Mouse (Mus musculus): ENCODE data around the gene Pdha2.
A peak's percentile ranks its signal among the peaks of the same experiment; 100 is the strongest.

Pdha2 gene

DNA sequence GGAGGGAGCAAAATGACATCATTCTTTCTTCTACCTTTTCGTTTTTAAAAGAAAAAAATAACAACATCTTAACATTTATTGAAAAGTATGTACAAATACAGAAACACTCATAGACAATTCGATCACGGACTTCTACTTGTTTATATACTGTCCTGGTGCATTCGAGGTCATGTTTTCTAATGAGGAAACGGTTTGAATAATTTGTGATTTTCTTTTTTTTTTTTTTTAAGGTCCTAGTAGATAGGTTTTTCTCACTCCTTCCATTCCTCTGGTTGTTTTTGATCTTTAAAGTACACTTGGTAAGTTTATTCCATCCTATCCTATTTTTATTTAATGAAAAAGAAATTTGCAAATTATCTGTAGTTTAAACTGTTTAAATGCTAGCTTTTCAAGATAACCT is at the start of gene Pdha2:
Pdha2 (minus strand) TSS at position 101 of the 400 bp plus-strand sequence.
- DNase-seq (ENCODE audit: low spot score in 2 of 2): no peak

DNA sequence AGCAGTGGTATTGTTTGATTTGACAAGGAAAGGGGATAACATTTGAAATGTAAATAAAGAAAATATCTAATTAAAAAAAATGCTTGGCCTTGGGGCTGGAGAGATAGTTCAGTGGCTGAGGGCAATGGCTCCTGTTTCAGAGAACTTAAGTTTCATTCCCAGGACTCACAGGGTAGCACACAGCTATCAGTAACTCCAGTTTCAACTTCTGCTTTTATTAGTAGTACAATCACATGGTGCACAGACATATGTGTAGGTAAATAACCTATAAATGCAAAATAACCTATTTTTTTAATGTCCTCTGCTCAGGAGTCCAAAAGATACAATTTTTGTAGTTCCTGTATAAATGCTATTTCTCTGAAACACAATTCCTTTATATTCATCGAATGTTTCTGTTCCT is 48.4 kb upstream of the Pdha2 start:
- no peak for DNase-seq (ENCODE audit: low spot score in 2 of 2)

DNA sequence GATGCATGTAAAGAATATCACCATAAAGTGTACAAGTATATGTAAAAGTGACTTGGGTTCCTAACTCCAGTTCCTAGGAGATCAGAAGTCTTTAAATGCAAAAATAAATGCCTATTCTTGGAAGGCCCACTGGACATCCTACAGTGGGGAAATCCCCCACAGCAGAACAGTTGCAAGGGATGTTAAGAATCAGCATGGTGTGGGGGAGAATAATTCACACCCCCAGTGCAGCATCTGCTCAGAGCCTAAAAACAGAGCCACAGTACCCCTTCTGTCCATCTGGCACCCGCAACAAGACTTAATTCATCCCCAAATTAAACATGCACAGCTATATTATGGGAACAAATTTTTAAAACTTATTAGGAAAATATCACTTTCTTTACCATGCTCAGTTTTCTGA is 39.3 kb upstream of the Pdha2 start:
- peak; percentile 25 to 52 for DNase-seq (ENCODE audit: low spot score in 2 of 2)

GRCm38 (mm10) chr3:141244725-141245298 is 32.7 kb upstream of the Pdha2 start:
- DNase-seq (ENCODE audit: low spot score in 2 of 2): no peak

DNA sequence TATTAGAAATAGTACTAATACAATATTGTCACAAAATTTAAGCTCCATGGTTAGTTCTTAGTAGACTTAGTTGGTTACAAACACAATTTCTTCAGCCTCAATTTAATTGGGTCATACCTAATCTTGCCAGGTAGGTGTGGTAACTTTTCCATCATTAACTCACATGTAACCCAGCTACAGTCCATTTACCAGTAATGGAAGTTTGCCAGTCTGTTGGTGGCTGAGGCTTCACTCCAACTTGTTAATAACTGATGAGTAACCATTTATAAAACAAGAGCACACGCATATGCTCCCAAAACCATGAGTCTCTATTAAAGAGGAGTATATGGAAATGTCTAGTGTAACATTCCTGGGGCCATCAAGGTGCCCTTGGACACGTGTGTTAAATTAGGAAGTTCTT is 25.9 kb upstream of the Pdha2 start:
- no peak for DNase-seq (ENCODE audit: low spot score in 2 of 2)

DNA sequence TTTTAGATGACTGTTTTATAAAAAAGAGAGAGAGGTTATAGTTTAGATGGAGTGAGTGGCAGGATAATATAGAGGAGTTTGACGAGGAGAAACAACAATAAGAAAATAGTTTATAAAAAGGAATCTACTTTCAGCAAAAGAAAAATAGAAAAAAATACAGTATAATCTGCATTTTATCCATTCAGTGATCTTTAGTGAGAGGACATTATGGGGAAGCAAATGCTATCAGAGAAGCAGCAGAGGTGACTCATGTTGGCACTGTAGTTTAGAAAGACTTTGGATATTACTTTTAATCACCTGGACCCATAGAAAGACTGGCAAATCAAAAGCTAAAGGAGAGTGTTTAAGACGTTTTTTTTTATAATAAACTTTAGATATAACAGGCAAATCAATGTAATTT is 17.0 kb upstream of the Pdha2 start:
- no peak for DNase-seq (ENCODE audit: low spot score in 2 of 2)

DNA sequence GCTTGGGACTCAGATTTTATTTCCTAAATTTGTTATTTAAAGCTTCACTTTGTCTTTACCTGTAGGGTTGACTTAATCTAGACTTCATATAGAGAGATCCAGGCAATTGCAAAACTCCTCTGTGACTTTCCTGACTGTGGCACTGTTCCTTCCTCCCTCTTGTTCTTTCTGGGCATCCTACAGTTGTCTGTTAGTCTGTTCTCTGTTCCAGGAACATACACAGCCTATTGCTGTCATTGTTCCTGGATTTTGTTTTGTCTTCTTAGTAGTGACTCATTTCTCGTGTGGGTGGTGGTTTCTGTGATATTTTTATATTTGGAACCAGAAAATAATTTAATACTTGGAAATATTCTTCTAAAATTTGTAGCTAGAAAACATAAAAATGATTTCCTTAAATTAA is 10.2 kb upstream of the Pdha2 start:
- DNase-seq (ENCODE audit: low spot score in 2 of 2): no peak

GRCm38 (mm10) chr3:141218561-141218960 is 6.4 kb upstream of the Pdha2 start:
- DNase-seq (ENCODE audit: low spot score in 2 of 2): no peak

DNA sequence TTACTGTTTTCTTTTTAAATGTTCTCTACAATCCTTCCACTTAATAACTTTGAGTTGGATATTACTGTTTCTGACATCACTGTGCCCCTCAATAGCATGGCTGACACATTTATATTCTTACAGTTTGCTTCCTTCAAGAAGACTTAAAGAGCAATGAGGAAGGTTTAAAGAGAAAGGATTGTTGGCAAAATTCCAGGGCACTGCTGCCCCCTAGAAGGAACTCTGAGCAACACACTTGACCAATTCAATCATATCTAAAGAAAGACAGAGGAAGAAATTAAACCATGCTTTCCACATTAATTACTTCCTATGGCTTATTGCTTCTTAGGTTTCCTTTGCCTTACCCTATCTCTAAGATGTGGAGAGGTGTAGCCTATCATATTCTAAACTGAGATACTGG is 4.8 kb upstream of the Pdha2 start:
- no peak for DNase-seq (ENCODE audit: low spot score in 2 of 2)

GRCm38 (mm10) chr3:141216237-141216636 is 4.1 kb upstream of the Pdha2 start:
- DNase-seq (ENCODE audit: low spot score in 2 of 2): no peak

DNA sequence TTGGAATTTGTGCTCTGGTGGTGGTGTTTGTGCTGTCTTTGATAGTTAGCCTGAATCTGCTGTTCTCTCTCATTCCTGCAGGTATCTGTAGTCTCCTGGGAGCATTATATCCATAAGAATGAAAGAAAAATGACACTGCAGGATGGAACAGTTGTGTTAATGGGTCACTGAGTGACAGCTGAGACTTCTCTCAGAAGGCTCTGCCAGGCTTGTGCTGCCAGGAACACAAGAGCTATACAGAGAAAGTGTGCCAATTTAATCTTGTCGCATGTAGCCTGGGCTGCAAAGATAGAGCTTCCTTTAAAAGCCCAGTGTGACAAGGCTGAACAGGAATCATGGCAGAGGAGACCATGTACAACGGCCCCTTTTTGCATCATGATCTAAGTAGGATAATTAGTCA is 2.6 kb upstream of the Pdha2 start:
- peak; percentile 23 to 37 for DNase-seq (ENCODE audit: low spot score in 2 of 2)

DNA sequence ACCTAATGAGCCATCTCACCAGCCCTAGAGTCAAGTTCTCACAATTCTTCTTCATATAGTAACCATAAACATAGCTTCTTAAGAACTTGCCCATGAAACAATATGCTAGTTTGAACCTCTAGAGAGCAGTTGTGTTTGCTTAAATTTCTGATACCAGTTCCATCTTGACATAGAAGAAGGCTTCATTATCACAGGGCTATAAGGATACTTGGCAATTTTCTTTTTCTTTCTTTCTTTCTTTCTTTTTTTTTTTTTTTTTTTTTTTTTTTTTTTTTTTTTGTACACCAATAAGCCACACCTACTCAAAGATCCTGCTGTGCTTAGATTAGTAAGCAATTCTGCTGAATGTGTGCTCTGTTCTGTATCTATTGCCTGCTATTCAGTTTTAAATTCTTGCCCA is 2.0 kb upstream of the Pdha2 start:
- DNase-seq (ENCODE audit: low spot score in 2 of 2): no peak

DNA sequence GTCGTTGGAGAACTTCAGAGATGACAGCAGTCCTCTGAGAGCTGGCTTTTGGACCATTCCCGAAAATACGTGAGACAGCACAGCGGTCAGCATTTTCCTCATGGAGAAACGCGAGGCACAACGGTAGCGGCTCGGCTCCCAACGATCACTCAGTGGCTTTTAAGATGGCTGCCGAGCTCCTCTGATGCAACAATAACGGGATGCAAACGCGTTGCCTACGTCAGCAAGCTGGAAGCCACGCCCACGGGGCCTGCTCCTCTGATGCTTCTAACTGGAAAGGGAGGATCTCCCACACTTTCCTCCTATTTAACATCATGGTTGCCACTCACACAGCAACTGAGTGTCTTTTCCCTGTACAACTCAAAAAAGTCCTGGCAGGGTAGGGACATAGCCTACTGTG is 511 bp downstream of the Pdha2 start:
- DNase-seq (ENCODE audit: low spot score in 2 of 2): no peak

GRCm38 (mm10) chr3:141201766-141202165 is 10.4 kb downstream of the Pdha2 start:
- no peak for DNase-seq (ENCODE audit: low spot score in 2 of 2)

DNA sequence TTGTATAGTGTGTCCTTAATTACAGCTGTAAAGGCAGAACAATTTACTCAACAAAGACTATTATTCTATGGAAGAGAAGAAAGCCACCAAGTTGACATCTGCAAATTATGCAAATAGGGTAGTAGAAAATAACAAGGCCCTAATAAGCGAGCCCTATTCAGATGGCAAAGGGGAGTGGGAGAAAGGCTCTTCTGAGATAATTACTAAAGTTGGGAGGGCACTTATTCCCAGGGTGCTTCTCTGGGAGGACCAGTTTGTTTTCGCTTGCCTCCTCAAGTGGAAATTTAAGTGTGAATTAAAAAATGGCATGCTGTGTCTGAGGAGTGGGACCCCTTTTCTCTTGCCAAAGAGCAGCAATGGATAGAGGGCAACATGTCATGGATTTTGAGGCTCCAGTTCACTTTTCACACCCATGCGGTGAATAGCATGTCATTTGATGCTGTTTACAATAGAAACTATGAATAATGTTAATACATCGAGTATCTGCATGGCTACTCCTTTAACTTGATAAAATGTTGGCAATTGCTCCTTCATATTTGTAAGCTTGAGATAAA is 14.8 kb downstream of the Pdha2 start:
- no peak for DNase-seq (ENCODE audit: low spot score in 2 of 2)

GRCm38 (mm10) chr3:141191653-141192052 is 20.5 kb downstream of the Pdha2 start:
- DNase-seq (ENCODE audit: low spot score in 2 of 2): no peak

DNA sequence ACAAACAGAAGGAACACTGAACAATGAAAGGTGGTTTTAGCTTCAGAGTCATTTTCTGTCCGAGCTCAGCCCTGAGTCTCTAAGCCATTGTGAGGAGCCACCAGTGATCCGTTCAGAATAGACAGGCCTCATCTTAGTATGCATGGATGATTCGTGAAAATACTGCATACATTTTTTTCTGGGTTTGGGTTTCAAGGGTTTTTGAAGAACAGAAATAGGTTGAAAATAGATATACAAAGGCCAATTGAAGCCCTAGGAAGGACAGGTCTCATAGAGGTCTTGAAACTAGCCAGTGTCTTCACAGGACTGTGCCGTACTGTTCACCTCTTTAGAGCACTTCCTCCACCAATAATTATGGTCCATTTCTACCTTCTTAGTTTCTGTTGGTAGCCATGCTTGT is 21.7 kb downstream of the Pdha2 start:
- DNase-seq (ENCODE audit: low spot score in 2 of 2): no peak

DNA sequence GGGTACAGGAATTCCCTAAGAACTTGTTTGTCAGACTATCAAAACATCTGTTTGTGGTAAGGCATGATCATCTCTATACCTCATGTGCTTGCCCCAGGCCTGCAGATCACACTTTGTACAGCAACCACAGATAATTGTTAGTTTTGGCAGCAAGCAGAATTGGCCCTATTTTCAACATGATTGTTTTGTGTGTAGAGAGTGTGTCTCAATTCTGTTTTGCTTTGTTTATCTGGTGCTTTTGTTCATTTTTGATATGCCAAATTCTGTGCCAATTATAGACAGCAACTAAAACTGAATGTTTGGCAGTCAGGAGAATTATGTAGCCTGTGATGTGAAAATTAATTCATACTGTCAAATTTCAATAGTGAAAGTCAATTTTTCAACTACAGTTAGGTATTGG is 51.2 kb downstream of the Pdha2 start:
- no peak for DNase-seq (ENCODE audit: low spot score in 2 of 2)

All from right cerebral cortex, postnatal 10 days (tissue).